Mouse (Mus musculus): Measurements from ENCODE around the gene Amy2a4. TPM values are rescaled to one million over a fixed set of nuclear protein-coding genes. Genes with fewer than 3 reads are reported as not detected.
"Not testable (repeated sequence)": the region's sequence is repeated elsewhere in the genome, so short reads cannot be mapped to it uniquely, and the experiment has no call there.

Amy2a4 gene
- total RNA-seq (2014; rRNA removed) (0.07 TPM in 1 of 2 replicates, not detected in the other), polyA plus RNA-seq (2015; fragmentation: Nextera tagmentation; extraction: Ambion mirVana) (not detected in 2 replicates)

DNA sequence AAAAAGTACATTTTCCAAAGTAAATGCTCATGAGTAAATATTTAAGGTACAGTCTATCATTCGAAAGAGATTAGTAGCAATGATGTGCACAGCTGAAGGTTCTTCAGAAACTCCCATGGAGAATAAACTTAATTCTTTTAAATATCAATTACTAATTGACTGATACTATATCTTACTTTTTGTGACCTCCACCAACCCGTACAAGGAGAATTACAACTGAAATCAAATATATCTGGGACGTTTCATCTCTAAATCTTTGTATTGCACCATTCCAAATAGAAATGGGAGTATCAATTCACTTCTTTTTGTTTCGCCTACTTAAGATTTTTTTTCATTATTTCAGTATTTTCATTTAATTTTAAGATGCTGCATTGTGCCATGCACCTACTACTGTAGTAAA, at the start of gene Amy2a4:
Gene Amy2a4, minus strand, starts transcription at position 101 of the 400 bp plus-strand sequence.
- H3K27ac ChIP-seq; H3K4me2 ChIP-seq (ENCODE audit: low read depth, low read length); H3K4me1 ChIP-seq (ENCODE audit: insufficient read depth, low read length); H3K9me3 ChIP-seq (ENCODE audit: low read length); ATAC-seq; H3K9ac ChIP-seq (replicated peaks; ENCODE audit: low read length); DNase-seq (ENCODE audit: low spot score); H3K36me3 ChIP-seq (ENCODE audit: insufficient read depth, low read length); H3K27me3 ChIP-seq (ENCODE audit: insufficient read depth, low read length); H3K4me3 ChIP-seq (ENCODE audit: low read length): not testable (repeated sequence)
- WGBS = no CpG with 5 or more reads among the region's 4 CpGs

DNA sequence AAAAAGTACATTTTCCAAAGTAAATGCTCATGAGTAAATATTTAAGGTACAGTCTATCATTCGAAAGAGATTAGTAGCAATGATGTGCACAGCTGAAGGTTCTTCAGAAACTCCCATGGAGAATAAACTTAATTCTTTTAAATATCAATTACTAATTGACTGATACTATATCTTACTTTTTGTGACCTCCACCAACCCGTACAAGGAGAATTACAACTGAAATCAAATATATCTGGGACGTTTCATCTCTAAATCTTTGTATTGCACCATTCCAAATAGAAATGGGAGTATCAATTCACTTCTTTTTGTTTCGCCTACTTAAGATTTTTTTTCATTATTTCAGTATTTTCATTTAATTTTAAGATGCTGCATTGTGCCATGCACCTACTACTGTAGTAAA, 32.7 kb upstream of the Amy2a4 start, which contains the start of gene Amy2a3:
Gene Amy2a3, minus strand, starts transcription at position 101 of the 400 bp plus-strand sequence.
- no CpG with 5 or more reads among the region's 4 CpGs for WGBS
- DNase-seq (ENCODE audit: low spot score) = not testable (repeated sequence)

DNA sequence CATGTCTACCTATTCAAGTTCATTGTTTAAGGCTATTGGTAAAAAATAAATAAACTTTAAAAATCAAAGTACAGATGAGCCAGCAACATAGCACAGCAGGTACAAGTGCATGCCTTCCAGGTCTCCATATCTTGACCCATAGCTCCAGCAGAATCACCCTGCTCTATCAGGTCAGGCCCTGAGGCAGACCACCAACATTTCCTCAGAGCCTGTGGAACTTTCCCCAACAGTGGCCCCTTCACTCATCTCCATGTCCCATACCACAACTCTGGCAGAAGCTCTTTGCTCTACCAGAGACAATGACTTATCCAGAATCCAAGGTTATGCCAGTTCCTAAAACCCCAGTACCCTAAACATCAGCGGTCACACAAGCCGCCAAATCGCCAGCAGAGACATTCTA, 21.7 kb upstream of the Amy2a4 start:
- H3K4me3 ChIP-seq (ENCODE audit: low read length); H3K36me3 ChIP-seq (ENCODE audit: insufficient read depth, low read length); H3K4me2 ChIP-seq (ENCODE audit: low read depth, low read length); DNase-seq (ENCODE audit: low spot score); H3K4me1 ChIP-seq (ENCODE audit: insufficient read depth, low read length); H3K9me3 ChIP-seq (ENCODE audit: low read length); ATAC-seq; H3K9ac ChIP-seq (replicated peaks; ENCODE audit: low read length); H3K27me3 ChIP-seq (ENCODE audit: insufficient read depth, low read length); H3K27ac ChIP-seq: not testable (repeated sequence)
- no CpG with 5 or more reads among the region's 3 CpGs for WGBS

More for the DNA sequence above, 32.7 kb upstream of the Amy2a4 start, which contains the start of gene Amy2a3:
- not testable (repeated sequence) for H3K9me3 ChIP-seq (ENCODE audit: low read length); H3K4me2 ChIP-seq (ENCODE audit: low read depth, low read length); H3K36me3 ChIP-seq (ENCODE audit: insufficient read depth, low read length); H3K27me3 ChIP-seq (ENCODE audit: insufficient read depth, low read length); H3K27ac ChIP-seq; H3K9ac ChIP-seq (replicated peaks; ENCODE audit: low read length); H3K4me1 ChIP-seq (ENCODE audit: insufficient read depth, low read length); ATAC-seq; H3K4me3 ChIP-seq (ENCODE audit: low read length)

DNA sequence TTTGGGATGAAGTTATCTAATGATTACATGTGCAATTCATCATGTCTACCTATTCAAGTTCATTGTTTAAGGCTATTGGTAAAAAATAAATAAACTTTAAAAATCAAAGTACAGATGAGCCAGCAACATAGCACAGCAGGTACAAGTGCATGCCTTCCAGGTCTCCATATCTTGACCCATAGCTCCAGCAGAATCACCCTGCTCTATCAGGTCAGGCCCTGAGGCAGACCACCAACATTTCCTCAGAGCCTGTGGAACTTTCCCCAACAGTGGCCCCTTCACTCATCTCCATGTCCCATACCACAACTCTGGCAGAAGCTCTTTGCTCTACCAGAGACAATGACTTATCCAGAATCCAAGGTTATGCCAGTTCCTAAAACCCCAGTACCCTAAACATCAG, 11.0 kb downstream of the Amy2a4 start:
- not testable (repeated sequence) for H3K27me3 ChIP-seq (ENCODE audit: insufficient read depth, low read length); H3K4me2 ChIP-seq (ENCODE audit: low read depth, low read length)

DNA sequence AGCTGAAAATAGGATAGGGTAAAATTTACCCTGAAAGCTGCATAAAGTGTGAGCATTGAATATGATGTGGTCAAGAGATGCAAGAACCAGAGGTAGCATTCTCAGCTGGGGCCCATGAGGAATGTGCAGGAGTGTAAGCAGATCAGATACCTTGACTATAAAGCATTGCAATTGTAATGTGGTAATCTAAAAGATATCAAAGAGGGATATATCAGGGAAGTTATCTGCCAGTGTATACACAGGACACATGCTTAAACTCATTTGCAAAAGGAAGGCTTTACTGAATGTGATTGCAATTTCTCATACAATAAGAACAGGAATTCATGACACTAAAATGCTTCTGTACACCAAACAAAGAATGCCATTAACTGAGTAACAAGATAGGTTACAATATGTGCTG, 11.7 kb downstream of the Amy2a4 start:
- DNase-seq (ENCODE audit: low spot score); H3K27me3 ChIP-seq (ENCODE audit: insufficient read depth, low read length); H3K36me3 ChIP-seq (ENCODE audit: insufficient read depth, low read length); H3K4me1 ChIP-seq (ENCODE audit: insufficient read depth, low read length); H3K9me3 ChIP-seq (ENCODE audit: low read length); ATAC-seq; H3K4me3 ChIP-seq (ENCODE audit: low read length); H3K4me2 ChIP-seq (ENCODE audit: low read depth, low read length); H3K9ac ChIP-seq (replicated peaks; ENCODE audit: low read length); H3K27ac ChIP-seq: not testable (repeated sequence)

More for the DNA sequence above, 11.0 kb downstream of the Amy2a4 start:
- not testable (repeated sequence) for H3K4me1 ChIP-seq (ENCODE audit: insufficient read depth, low read length); DNase-seq (ENCODE audit: low spot score); H3K36me3 ChIP-seq (ENCODE audit: insufficient read depth, low read length); H3K9ac ChIP-seq (replicated peaks; ENCODE audit: low read length); ATAC-seq; H3K27ac ChIP-seq; H3K4me3 ChIP-seq (ENCODE audit: low read length); H3K9me3 ChIP-seq (ENCODE audit: low read length)

DNA sequence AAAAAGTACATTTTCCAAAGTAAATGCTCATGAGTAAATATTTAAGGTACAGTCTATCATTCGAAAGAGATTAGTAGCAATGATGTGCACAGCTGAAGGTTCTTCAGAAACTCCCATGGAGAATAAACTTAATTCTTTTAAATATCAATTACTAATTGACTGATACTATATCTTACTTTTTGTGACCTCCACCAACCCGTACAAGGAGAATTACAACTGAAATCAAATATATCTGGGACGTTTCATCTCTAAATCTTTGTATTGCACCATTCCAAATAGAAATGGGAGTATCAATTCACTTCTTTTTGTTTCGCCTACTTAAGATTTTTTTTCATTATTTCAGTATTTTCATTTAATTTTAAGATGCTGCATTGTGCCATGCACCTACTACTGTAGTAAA, 32.5 kb downstream of the Amy2a4 start, which contains the start of gene Amy2a5:
Gene Amy2a5, minus strand, starts transcription at position 101 of the 400 bp plus-strand sequence.
- WGBS = no CpG with 5 or more reads among the region's 4 CpGs
- not testable (repeated sequence) for ATAC-seq; H3K9ac ChIP-seq (replicated peaks; ENCODE audit: low read length)

More for the DNA sequence above, 32.5 kb downstream of the Amy2a4 start, which contains the start of gene Amy2a5:
- H3K27me3 ChIP-seq (ENCODE audit: insufficient read depth, low read length); H3K36me3 ChIP-seq (ENCODE audit: insufficient read depth, low read length); H3K27ac ChIP-seq; H3K4me2 ChIP-seq (ENCODE audit: low read depth, low read length); DNase-seq (ENCODE audit: low spot score); H3K4me3 ChIP-seq (ENCODE audit: low read length); H3K9me3 ChIP-seq (ENCODE audit: low read length); H3K4me1 ChIP-seq (ENCODE audit: insufficient read depth, low read length): not testable (repeated sequence)

Other genes with a start within 250 kb of the Amy2a4 start
- gene Amy2a5, start 32.6 kb downstream of the Amy2a4 start, total RNA-seq (2014; rRNA removed) = not detected in 2 replicates
- gene Amy2a5, start 32.6 kb downstream of the Amy2a4 start, polyA plus RNA-seq (2015; fragmentation: Nextera tagmentation; extraction: Ambion mirVana) = not detected in 2 replicates
- gene Amy2a3, start 32.6 kb upstream of the Amy2a4 start, total RNA-seq (2014; rRNA removed) = 0.07 TPM in 1 of 2 replicates, not detected in the other
- gene Amy2a3, start 32.6 kb upstream of the Amy2a4 start, polyA plus RNA-seq (2015; fragmentation: Nextera tagmentation; extraction: Ambion mirVana) = not detected in 2 replicates
- 0.07 TPM in 1 of 2 replicates, not detected in the other for gene Amy2a2, start 65.2 kb upstream of the Amy2a4 start, total RNA-seq (2014; rRNA removed)
- not detected in 2 replicates for gene Amy2a2, start 65.2 kb upstream of the Amy2a4 start, polyA plus RNA-seq (2015; fragmentation: Nextera tagmentation; extraction: Ambion mirVana)
- gene Amy2a1, start 241.0 kb upstream of the Amy2a4 start, total RNA-seq (2014; rRNA removed) = not detected in 2 replicates
- not detected in 2 replicates for gene Amy2a1, start 241.0 kb upstream of the Amy2a4 start, polyA plus RNA-seq (2015; fragmentation: Nextera tagmentation; extraction: Ambion mirVana)

Measured in hindbrain, postnatal 0 days (tissue).